Mouse (Mus musculus): ENCODE measurements at regions not wholly inside any gene's neighbourhood (a gene's known extent, or its start where the extent isn't known, plus 50 kb on each side); places are given as distances from the start of the nearest gene placed in this dataset.

DNA sequence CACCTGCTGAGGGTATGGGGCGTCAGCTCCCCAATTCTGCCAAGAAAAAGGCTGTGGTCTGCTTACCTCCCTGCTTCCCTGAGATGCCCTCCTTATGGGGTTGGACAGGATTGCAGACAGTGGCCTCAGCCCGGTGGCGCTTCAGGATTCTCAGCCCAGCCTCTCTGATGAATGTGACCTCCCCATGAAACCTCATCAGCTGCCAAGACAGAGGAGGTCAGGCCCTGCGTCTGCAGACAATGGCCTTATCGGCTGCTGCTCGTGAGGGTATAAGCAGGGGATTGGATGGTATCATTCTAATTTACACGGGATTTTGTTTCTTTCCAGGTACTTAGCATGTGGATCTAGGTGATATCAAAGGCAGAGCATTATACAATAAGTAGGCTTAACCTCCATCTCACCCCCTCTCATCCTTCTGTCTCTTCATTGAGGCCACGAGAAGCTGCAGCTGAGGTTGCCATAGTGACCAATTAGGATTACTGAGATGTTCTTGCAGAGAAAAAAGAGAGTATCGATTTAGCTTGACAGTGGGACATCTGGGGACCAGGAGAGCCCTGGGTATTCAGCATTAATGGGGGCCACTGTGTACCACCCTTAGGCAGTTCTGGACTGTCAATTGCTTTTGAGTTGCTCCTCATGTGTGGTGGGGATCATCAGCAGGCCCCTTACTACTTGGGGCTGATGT lies 327.6 kb upstream of the 4931429L15Rik start:
- no peak for TF ChIP-seq CTCF (IDR thresholded peaks at IDR 0.05; ENCODE audit: borderline replicate concordance, insufficient read depth, low read length)
- TF ChIP-seq POLR2A (IDR thresholded peaks at IDR 0.05; ENCODE audit: low read depth, low read length) = no peak
- Histone ChIP-seq H3K4me1 (ENCODE audit: control insufficient read depth, insufficient read depth, low read length) (no peaks in the 10 kb centered on the region), H3K27ac (ENCODE audit: insufficient read depth, low read length) (no peak overlapping the region), H3K4me3 (ENCODE audit: insufficient read depth, low read length) (no peak overlapping the region)

- H3K27ac ChIP-seq (ENCODE audit: insufficient read depth, low read length) = no peak overlapping the region
- no peaks in the 10 kb centered on the region for H3K4me1 ChIP-seq (ENCODE audit: control insufficient read depth, insufficient read depth, low read length)
- no peak for TF ChIP-seq CTCF (IDR thresholded peaks at IDR 0.05; ENCODE audit: borderline replicate concordance, insufficient read depth, low read length)
- TF ChIP-seq POLR2A (IDR thresholded peaks at IDR 0.05; ENCODE audit: low read depth, low read length) = no peak
- H3K4me3 ChIP-seq (ENCODE audit: insufficient read depth, low read length) = no peak overlapping the region
Measured at GRCm38 (mm10) chr9:46645469-46645884, 325.7 kb upstream of the 4931429L15Rik start.

DNA sequence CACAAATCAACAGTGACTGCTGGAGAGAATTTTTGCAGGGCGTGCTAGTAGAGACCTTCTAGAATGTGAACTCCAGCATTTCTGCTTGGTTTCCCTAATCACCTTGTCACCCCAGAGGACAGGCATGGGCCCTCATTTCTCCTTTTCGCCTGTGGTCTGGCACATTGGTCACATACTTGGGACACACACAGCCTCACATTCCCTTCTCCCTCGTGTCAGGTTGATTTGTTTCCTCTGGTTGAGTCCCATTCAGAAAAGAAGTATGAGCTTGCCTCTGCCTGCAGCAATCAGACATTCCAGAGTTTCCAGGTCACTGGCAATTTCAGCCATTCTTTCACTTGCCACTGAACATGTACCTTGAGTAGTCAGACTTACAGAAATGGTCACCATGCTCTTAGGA lies 323.8 kb upstream of the 4931429L15Rik start:
- no peak overlapping the region for H3K4me3 ChIP-seq (ENCODE audit: insufficient read depth, low read length)
- no peaks in the 10 kb centered on the region for H3K4me1 ChIP-seq (ENCODE audit: control insufficient read depth, insufficient read depth, low read length)
- TF ChIP-seq POLR2A (IDR thresholded peaks at IDR 0.05; ENCODE audit: low read depth, low read length) = no peak
- no peak for TF ChIP-seq CTCF (IDR thresholded peaks at IDR 0.05; ENCODE audit: borderline replicate concordance, insufficient read depth, low read length)
- no peak overlapping the region for H3K27ac ChIP-seq (ENCODE audit: insufficient read depth, low read length)

- Histone ChIP-seq H3K4me1 (ENCODE audit: control insufficient read depth, insufficient read depth, low read length) (no peaks in the 10 kb centered on the region), H3K4me3 (ENCODE audit: insufficient read depth, low read length) (no peak overlapping the region), H3K27ac (ENCODE audit: insufficient read depth, low read length) (no peak overlapping the region)
- TF ChIP-seq CTCF (IDR thresholded peaks at IDR 0.05; ENCODE audit: borderline replicate concordance, insufficient read depth, low read length) (no peak), POLR2A (IDR thresholded peaks at IDR 0.05; ENCODE audit: low read depth, low read length) (no peak)
Measured at GRCm38 (mm10) chr9:46642696-46643095, 322.9 kb upstream of the 4931429L15Rik start.

- no peak overlapping the region for H3K27ac ChIP-seq (ENCODE audit: insufficient read depth, low read length)
- TF ChIP-seq CTCF (IDR thresholded peaks at IDR 0.05; ENCODE audit: borderline replicate concordance, insufficient read depth, low read length) = no peak
- no peak for TF ChIP-seq POLR2A (IDR thresholded peaks at IDR 0.05; ENCODE audit: low read depth, low read length)
- H3K4me3 ChIP-seq (ENCODE audit: insufficient read depth, low read length) = no peak overlapping the region
- peaks cover 7% of the 10 kb centered on the region; the same call in 1 of the 2 replicates for H3K4me1 ChIP-seq (ENCODE audit: control insufficient read depth, insufficient read depth, low read length)
Measured at GRCm38 (mm10) chr9:46636261-46637010, 316.6 kb upstream of the 4931429L15Rik start.

- Histone ChIP-seq H3K4me1 (ENCODE audit: control insufficient read depth, insufficient read depth, low read length) (peaks cover 7% of the 10 kb centered on the region; the same call in 1 of the 2 replicates), H3K27ac (ENCODE audit: insufficient read depth, low read length) (no peak overlapping the region), H3K4me3 (ENCODE audit: insufficient read depth, low read length) (no peak overlapping the region)
- TF ChIP-seq POLR2A (IDR thresholded peaks at IDR 0.05; ENCODE audit: low read depth, low read length) (no peak), CTCF (IDR thresholded peaks at IDR 0.05; ENCODE audit: borderline replicate concordance, insufficient read depth, low read length) (no peak)
Measured at GRCm38 (mm10) chr9:46633952-46634351, 314.2 kb upstream of the 4931429L15Rik start.

DNA sequence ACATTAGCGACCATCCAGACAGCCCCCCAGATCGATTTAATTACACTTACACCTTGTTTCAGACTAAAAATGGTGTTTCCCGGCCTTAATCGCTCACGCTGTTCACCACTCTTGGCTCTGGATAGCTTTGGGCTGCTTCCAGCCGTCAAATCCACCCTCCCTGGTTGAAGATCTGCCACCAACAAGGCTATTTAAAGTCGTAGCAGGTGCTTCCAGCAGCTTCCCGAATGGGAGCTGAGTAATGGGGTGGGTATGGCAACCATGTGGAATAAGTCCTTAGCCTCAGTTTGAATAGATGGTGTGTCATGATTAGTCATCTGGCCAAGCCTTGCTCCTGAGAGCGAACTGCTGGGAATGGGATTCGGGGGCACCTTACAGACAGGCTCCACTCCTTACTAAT lies 312.8 kb upstream of the 4931429L15Rik start:
- H3K4me3 ChIP-seq (ENCODE audit: insufficient read depth, low read length) = no peak overlapping the region
- H3K27ac ChIP-seq (ENCODE audit: insufficient read depth, low read length) = no peak overlapping the region
- H3K4me1 ChIP-seq (ENCODE audit: control insufficient read depth, insufficient read depth, low read length) = peaks cover 7% of the 10 kb centered on the region; the same call in 1 of the 2 replicates
- no peak for TF ChIP-seq CTCF (IDR thresholded peaks at IDR 0.05; ENCODE audit: borderline replicate concordance, insufficient read depth, low read length)
- no peak for TF ChIP-seq POLR2A (IDR thresholded peaks at IDR 0.05; ENCODE audit: low read depth, low read length)

DNA sequence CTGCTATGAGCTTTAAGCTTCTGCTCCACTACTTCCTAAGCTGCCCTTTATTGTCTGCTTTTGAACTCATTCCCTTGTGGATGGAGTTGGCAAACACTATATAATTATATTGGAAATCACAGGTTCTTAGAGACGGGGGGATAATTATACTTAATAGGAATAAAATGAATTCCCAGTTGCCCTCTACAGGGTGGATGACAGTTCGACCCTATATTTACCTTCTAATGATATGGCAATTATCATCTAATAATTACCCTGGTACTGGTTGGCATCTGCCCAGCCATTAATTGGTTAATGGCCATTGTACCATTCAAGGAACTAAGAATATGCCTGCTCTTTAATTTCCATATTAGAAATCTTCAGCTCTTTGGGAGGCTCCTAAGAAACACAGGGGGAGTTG lies 302.5 kb upstream of the 4931429L15Rik start:
- no peak overlapping the region for H3K4me3 ChIP-seq (ENCODE audit: insufficient read depth, low read length)
- TF ChIP-seq CTCF (IDR thresholded peaks at IDR 0.05; ENCODE audit: borderline replicate concordance, insufficient read depth, low read length) = no peak
- no peak for TF ChIP-seq POLR2A (IDR thresholded peaks at IDR 0.05; ENCODE audit: low read depth, low read length)
- no peaks in the 10 kb centered on the region for H3K4me1 ChIP-seq (ENCODE audit: control insufficient read depth, insufficient read depth, low read length)
- no peak overlapping the region for H3K27ac ChIP-seq (ENCODE audit: insufficient read depth, low read length)

DNA sequence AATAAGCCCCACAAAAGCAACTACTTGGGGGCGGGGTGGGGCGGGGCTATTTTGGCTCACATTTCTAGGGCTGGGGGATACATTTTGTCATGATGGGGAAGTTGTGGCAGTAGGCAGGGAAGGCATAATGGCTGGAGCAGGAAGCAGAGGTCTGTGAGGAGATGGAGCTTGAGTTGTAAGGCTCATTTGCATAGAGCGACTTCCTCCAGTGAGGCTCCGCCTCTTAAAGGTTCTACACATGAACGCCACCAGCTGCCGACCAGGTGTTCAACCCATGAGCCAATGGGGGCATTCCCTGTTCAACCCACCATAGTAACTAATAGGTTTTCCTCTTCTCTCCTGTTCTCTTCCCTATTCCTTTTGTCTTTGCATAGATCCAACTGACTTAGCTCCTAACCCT lies 302.1 kb upstream of the 4931429L15Rik start:
- H3K4me1 ChIP-seq (ENCODE audit: control insufficient read depth, insufficient read depth, low read length) = no peaks in the 10 kb centered on the region
- TF ChIP-seq CTCF (IDR thresholded peaks at IDR 0.05; ENCODE audit: borderline replicate concordance, insufficient read depth, low read length) (no peak), POLR2A (IDR thresholded peaks at IDR 0.05; ENCODE audit: low read depth, low read length) (no peak)
- no peak overlapping the region for H3K4me3 ChIP-seq (ENCODE audit: insufficient read depth, low read length)
- no peak overlapping the region for H3K27ac ChIP-seq (ENCODE audit: insufficient read depth, low read length)

All from embryonic fibroblast, embryonic 13.5 days (primary cell).